Mouse (Mus musculus): ENCODE measurements around the gene Apoa5.

- TF ChIP-seq CTCF (conservative IDR thresholded peaks at IDR 0.05; ENCODE audit: insufficient read depth, insufficient read length, low read depth, low read length): no peak
- TF ChIP-seq POLR2A (IDR thresholded peaks at IDR 0.05; ENCODE audit: low read depth, low read length): no peak
Observed at GRCm38 (mm10) chr9:46235196-46235595, 33.2 kb upstream of the Apoa5 start.
